Comparison of ENCODE assay signal across 8 mouse cellular contexts in genomic region chr11:69156800-69157199, GRCm38 (mm10). TPM values are rescaled to one million over a fixed set of nuclear protein-coding genes. Genes with fewer than 3 reads are reported as not detected.
DNase-seq lines count a peak whose midpoint lies in the region; ATAC-seq lines count a peak whose summit lies in the region.

Gene Alox12b (plus strand): TSS chr11:69156989.

- H3K9ac ChIP-seq in intestine, embryonic 16.5 days (ENCODE audit: low read depth, low read length) = no peak within 1 kb of the TSS

- no peak for ATAC-seq in intestine, embryonic 16.5 days

- no peaks in the 10 kb centered on the region for H3K9me3 ChIP-seq in intestine, embryonic 16.5 days (ENCODE audit: control insufficient read depth, low read length)

- WGBS in intestine, embryonic 16.5 days = 2% methylated on average over 18 of the region's 18 CpGs

- H3K4me3 ChIP-seq in intestine, embryonic 16.5 days (ENCODE audit: low read length) = peak within 1 kb of the TSS; percentile 7; the same call in 1 of the 2 replicates

- H3K4me1 ChIP-seq in intestine, embryonic 16.5 days (ENCODE audit: control insufficient read depth, insufficient read depth, low read length) = 0 out of 2 replicates have a peak, but pooled peaks cover 3% of the 10 kb centered on the region

- peak within 1 kb of the TSS; percentile 19; the same call in 1 of the 2 replicates for H3K4me2 ChIP-seq in intestine, embryonic 16.5 days (ENCODE audit: low read depth, low read length)

- H3K36me3 ChIP-seq in intestine, embryonic 16.5 days (ENCODE audit: control insufficient read depth, insufficient read depth, low read length) = no peaks in the 10 kb centered on the region

- DNase-seq in cerebellum, postnatal 10 days = peak; percentile 55 to 62
- no peak for DNase-seq in cerebellum, postnatal 25 days
- peak; percentile 57 for DNase-seq in right cerebral cortex, adult 18-20 months
- DNase-seq in right cerebral cortex, postnatal 25 days = no peak
- DNase-seq in retina, embryonic 14.5 days (ENCODE audit: low spot score) = peak; percentile 74
- no peak for DNase-seq in spleen, postnatal 10 days (ENCODE audit: low spot score in 2 of 2)
- DNase-seq in layer of hippocampus, postnatal 10 days (ENCODE audit: low spot score in 2 of 2) = no peak

- peaks cover 19% of the 10 kb centered on the region for H3K27me3 ChIP-seq in intestine, embryonic 16.5 days (replicated peaks; ENCODE audit: control insufficient read depth, insufficient read depth, low read length)

- H3K27ac ChIP-seq in intestine, embryonic 16.5 days (ENCODE audit: low read length) = no peak within 1 kb of the TSS

RNA-seq across cellular contexts. Expression of gene Alox12b, which starts in this region (rescaled TPM):
- polyA plus RNA-seq in intestine, embryonic 16.5 days (2015; fragmentation: Nextera tagmentation; extraction: Ambion mirVana) = 0.33 and 0.38 TPM in 2 replicates
- under 1 TPM; 0.27 to 0.31 TPM for total RNA-seq in layer of hippocampus, postnatal 10 days (2021)

Comparison
In these comparisons a context has a peak if more than half of its experiments do, and no peak if none do; other contexts are left out.
1. DNase-seq: peak in cerebellum, postnatal 10 days (2 of 2), right cerebral cortex, adult 18-20 months (single experiment) and retina, embryonic 14.5 days (single experiment); none in cerebellum, postnatal 25 days (0 of 2), right cerebral cortex, postnatal 25 days (single experiment), spleen, postnatal 10 days (0 of 2) and layer of hippocampus, postnatal 10 days (0 of 2).